Mouse (Mus musculus): ENCODE results near the gene Dpy19l3. TPM values are rescaled to one million over a fixed set of nuclear protein-coding genes. Genes with fewer than 3 reads are reported as not detected.

Dpy19l3 gene
- polyA plus RNA-seq, 1 experiment from 2014 or later, result 21.1 TPM

- peaks cover 12% of the 10 kb centered on the region for H3K36me3 ChIP-seq (ENCODE audit: control insufficient read depth, insufficient read depth, low read length)
- H3K27me3 ChIP-seq (ENCODE audit: control insufficient read depth, insufficient read depth, low read length), result no peaks in the 10 kb centered on the region
- no peak overlapping the region for H3K4me2 ChIP-seq (ENCODE audit: low read depth, low read length)
- ATAC-seq (ENCODE audit: insufficient read depth, low FRiP score), result peak; percentile 82; the same call in 1 of the 2 replicates
- WGBS, result 32% methylated on average over 4 of the region's 4 CpGs
- 0 out of 2 replicates have a peak, but pooled peaks cover 3% of the 10 kb centered on the region for H3K4me1 ChIP-seq (ENCODE audit: control insufficient read depth, insufficient read depth, low read length)
- H3K27ac ChIP-seq (ENCODE audit: low read length), result peak overlapping the region; percentile 58
- no peaks in the 10 kb centered on the region for H3K9me3 ChIP-seq (replicated peaks; ENCODE audit: control insufficient read depth, low read length)
- no peak overlapping the region for H3K4me3 ChIP-seq (replicated peaks; ENCODE audit: low read length)
- no peak overlapping the region for H3K9ac ChIP-seq (ENCODE audit: low read length)
Measured at GRCm38 (mm10) chr7:35785579-35785978, 31.3 kb upstream of the Dpy19l3 start.

GRCm38 (mm10) chr7:35782252-35782651 lies 28.0 kb upstream of the Dpy19l3 start:
- Histone ChIP-seq H3K4me1 (ENCODE audit: control insufficient read depth, insufficient read depth, low read length) (0 out of 2 replicates have a peak, but pooled peaks cover 3% of the 10 kb centered on the region), H3K36me3 (ENCODE audit: control insufficient read depth, insufficient read depth, low read length) (peaks cover 12% of the 10 kb centered on the region), H3K9me3 (replicated peaks; ENCODE audit: control insufficient read depth, low read length) (no peaks in the 10 kb centered on the region), H3K27ac (ENCODE audit: low read length) (no peak overlapping the region), H3K4me2 (ENCODE audit: low read depth, low read length) (no peak overlapping the region), H3K9ac (ENCODE audit: low read length) (no peak overlapping the region), H3K27me3 (ENCODE audit: control insufficient read depth, insufficient read depth, low read length) (no peaks in the 10 kb centered on the region), H3K4me3 (replicated peaks; ENCODE audit: low read length) (no peak overlapping the region)
- ATAC-seq (ENCODE audit: insufficient read depth, low FRiP score), result no peak

- H3K27me3 ChIP-seq (ENCODE audit: control insufficient read depth, insufficient read depth, low read length), result no peaks in the 10 kb centered on the region
- H3K4me1 ChIP-seq (ENCODE audit: control insufficient read depth, insufficient read depth, low read length), result no peaks in the 10 kb centered on the region
- no peak overlapping the region for H3K9ac ChIP-seq (ENCODE audit: low read length)
- no peaks in the 10 kb centered on the region for H3K9me3 ChIP-seq (replicated peaks; ENCODE audit: control insufficient read depth, low read length)
- peaks cover 14% of the 10 kb centered on the region; the same call in 1 of the 2 replicates for H3K36me3 ChIP-seq (ENCODE audit: control insufficient read depth, insufficient read depth, low read length)
- H3K27ac ChIP-seq (ENCODE audit: low read length), result no peak overlapping the region
- ATAC-seq (ENCODE audit: insufficient read depth, low FRiP score), result no peak
- no peak overlapping the region for H3K4me3 ChIP-seq (replicated peaks; ENCODE audit: low read length)
- no peak overlapping the region for H3K4me2 ChIP-seq (ENCODE audit: low read depth, low read length)
- WGBS, result 86% methylated on average over 12 of the region's 12 CpGs
Measured at GRCm38 (mm10) chr7:35774127-35774526, 19.9 kb upstream of the Dpy19l3 start.

GRCm38 (mm10) chr7:35772347-35772746 lies 18.1 kb upstream of the Dpy19l3 start:
- no peaks in the 10 kb centered on the region for H3K4me1 ChIP-seq (ENCODE audit: control insufficient read depth, insufficient read depth, low read length)
- H3K27ac ChIP-seq (ENCODE audit: low read length), result no peak overlapping the region
- 90% methylated on average over 8 of the region's 8 CpGs for WGBS
- peaks cover 14% of the 10 kb centered on the region; the same call in 1 of the 2 replicates for H3K36me3 ChIP-seq (ENCODE audit: control insufficient read depth, insufficient read depth, low read length)
- H3K4me3 ChIP-seq (replicated peaks; ENCODE audit: low read length), result no peak overlapping the region
- no peak overlapping the region for H3K4me2 ChIP-seq (ENCODE audit: low read depth, low read length)
- H3K9me3 ChIP-seq (replicated peaks; ENCODE audit: control insufficient read depth, low read length), result no peaks in the 10 kb centered on the region
- no peak for ATAC-seq (ENCODE audit: insufficient read depth, low FRiP score)
- no peaks in the 10 kb centered on the region for H3K27me3 ChIP-seq (ENCODE audit: control insufficient read depth, insufficient read depth, low read length)
- H3K9ac ChIP-seq (ENCODE audit: low read length), result no peak overlapping the region

- H3K4me1 ChIP-seq (ENCODE audit: control insufficient read depth, insufficient read depth, low read length), result no peaks in the 10 kb centered on the region
- H3K9me3 ChIP-seq (replicated peaks; ENCODE audit: control insufficient read depth, low read length), result no peaks in the 10 kb centered on the region
- no peak overlapping the region for H3K27ac ChIP-seq (ENCODE audit: low read length)
- ATAC-seq (ENCODE audit: insufficient read depth, low FRiP score), result no peak
- no peak overlapping the region for H3K4me2 ChIP-seq (ENCODE audit: low read depth, low read length)
- no peak overlapping the region for H3K9ac ChIP-seq (ENCODE audit: low read length)
- H3K4me3 ChIP-seq (replicated peaks; ENCODE audit: low read length), result no peak overlapping the region
- peaks cover 14% of the 10 kb centered on the region; the same call in 1 of the 2 replicates for H3K36me3 ChIP-seq (ENCODE audit: control insufficient read depth, insufficient read depth, low read length)
- H3K27me3 ChIP-seq (ENCODE audit: control insufficient read depth, insufficient read depth, low read length), result no peaks in the 10 kb centered on the region
Measured at GRCm38 (mm10) chr7:35771106-35771505, 16.9 kb upstream of the Dpy19l3 start.

GRCm38 (mm10) chr7:35770122-35770521 lies 15.9 kb upstream of the Dpy19l3 start:
- H3K4me2 ChIP-seq (ENCODE audit: low read depth, low read length), result no peak overlapping the region
- no peaks in the 10 kb centered on the region for H3K27me3 ChIP-seq (ENCODE audit: control insufficient read depth, insufficient read depth, low read length)
- ATAC-seq (ENCODE audit: insufficient read depth, low FRiP score), result no peak
- H3K27ac ChIP-seq (ENCODE audit: low read length), result no peak overlapping the region
- H3K36me3 ChIP-seq (ENCODE audit: control insufficient read depth, insufficient read depth, low read length), result peaks cover 12% of the 10 kb centered on the region; the same call in 1 of the 2 replicates
- H3K9me3 ChIP-seq (replicated peaks; ENCODE audit: control insufficient read depth, low read length), result no peaks in the 10 kb centered on the region
- WGBS, result 68% methylated on average over 7 of the region's 7 CpGs
- no peak overlapping the region for H3K4me3 ChIP-seq (replicated peaks; ENCODE audit: low read length)
- H3K9ac ChIP-seq (ENCODE audit: low read length), result no peak overlapping the region
- H3K4me1 ChIP-seq (ENCODE audit: control insufficient read depth, insufficient read depth, low read length), result no peaks in the 10 kb centered on the region

- Histone ChIP-seq H3K9ac (ENCODE audit: low read length) (no peak overlapping the region), H3K4me3 (replicated peaks; ENCODE audit: low read length) (no peak overlapping the region), H3K27ac (ENCODE audit: low read length) (no peak overlapping the region), H3K9me3 (replicated peaks; ENCODE audit: control insufficient read depth, low read length) (0 out of 2 replicates have a peak, but pooled peaks cover 4% of the 10 kb centered on the region), H3K4me1 (ENCODE audit: control insufficient read depth, insufficient read depth, low read length) (no peaks in the 10 kb centered on the region), H3K36me3 (ENCODE audit: control insufficient read depth, insufficient read depth, low read length) (no peaks in the 10 kb centered on the region), H3K27me3 (ENCODE audit: control insufficient read depth, insufficient read depth, low read length) (no peaks in the 10 kb centered on the region), H3K4me2 (ENCODE audit: low read depth, low read length) (no peak overlapping the region)
- WGBS, result 88% methylated on average over 11 of the region's 11 CpGs
- ATAC-seq (ENCODE audit: insufficient read depth, low FRiP score), result no peak
Measured at GRCm38 (mm10) chr7:35764461-35764860, 10.2 kb upstream of the Dpy19l3 start.

GRCm38 (mm10) chr7:35761801-35762200 lies 7.5 kb upstream of the Dpy19l3 start:
- Histone ChIP-seq H3K36me3 (ENCODE audit: control insufficient read depth, insufficient read depth, low read length) (no peaks in the 10 kb centered on the region), H3K4me3 (replicated peaks; ENCODE audit: low read length) (no peak overlapping the region), H3K27me3 (ENCODE audit: control insufficient read depth, insufficient read depth, low read length) (no peaks in the 10 kb centered on the region), H3K4me1 (ENCODE audit: control insufficient read depth, insufficient read depth, low read length) (no peaks in the 10 kb centered on the region), H3K27ac (ENCODE audit: low read length) (no peak overlapping the region), H3K9me3 (replicated peaks; ENCODE audit: control insufficient read depth, low read length) (0 out of 2 replicates have a peak, but pooled peaks cover 4% of the 10 kb centered on the region), H3K4me2 (ENCODE audit: low read depth, low read length) (no peak overlapping the region), H3K9ac (ENCODE audit: low read length) (no peak overlapping the region)
- 71% methylated on average over 5 of the region's 5 CpGs for WGBS
- ATAC-seq (ENCODE audit: insufficient read depth, low FRiP score), result no peak

GRCm38 (mm10) chr7:35759602-35760001 lies 5.3 kb upstream of the Dpy19l3 start:
- WGBS, result 19% methylated on average over 2 of the region's 2 CpGs
- no peak for ATAC-seq (ENCODE audit: insufficient read depth, low FRiP score)
- Histone ChIP-seq H3K9me3 (replicated peaks; ENCODE audit: control insufficient read depth, low read length) (0 out of 2 replicates have a peak, but pooled peaks cover 4% of the 10 kb centered on the region), H3K4me2 (ENCODE audit: low read depth, low read length) (no peak overlapping the region), H3K36me3 (ENCODE audit: control insufficient read depth, insufficient read depth, low read length) (no peaks in the 10 kb centered on the region), H3K4me1 (ENCODE audit: control insufficient read depth, insufficient read depth, low read length) (no peaks in the 10 kb centered on the region), H3K9ac (ENCODE audit: low read length) (no peak overlapping the region), H3K27ac (ENCODE audit: low read length) (no peak overlapping the region), H3K27me3 (ENCODE audit: control insufficient read depth, insufficient read depth, low read length) (no peaks in the 10 kb centered on the region), H3K4me3 (replicated peaks; ENCODE audit: low read length) (no peak overlapping the region)
